Mouse (Mus musculus) myocyte (in vitro differentiated cells): Measurements from ENCODE around the gene Dlgap3. TPM values are rescaled to one million over a fixed set of nuclear protein-coding genes. Genes with fewer than 3 reads are reported as not detected.

ENCODE experiments used
- H3K27me3 ChIP-seq: one replicate; pipeline ENCODE4 v1.6.1; 2011; ENCODE audit not compliant: control insufficient read depth, insufficient read depth, insufficient read length
- H3K36me3 ChIP-seq: one replicate; pipeline ENCODE4 v1.6.1; 2011; ENCODE audit not compliant: control insufficient read depth, insufficient read depth
- H3K4me2 ChIP-seq: one replicate; pipeline ENCODE4 v1.6.1; 2011; ENCODE audit warnings: low read depth, control low read depth
- H3K4me3 ChIP-seq: one replicate; pipeline ENCODE4 v1.5.1; 2011; ENCODE audit warnings: mild to moderate bottlenecking, control low read depth, moderate library complexity
- H3K79me2 ChIP-seq: one replicate; pipeline ENCODE4 v1.6.1; 2011; ENCODE audit not compliant: control insufficient read depth, insufficient read depth
- H3ac ChIP-seq: one replicate; pipeline ENCODE4 v1.6.1; 2011; ENCODE audit not compliant: control insufficient read depth, insufficient read length
- CEBPB ChIP-seq: IDR thresholded peaks from 2 replicates; pipeline ENCODE4 v1.6.1; 2011; ENCODE audit warnings: mild to moderate bottlenecking, moderate library complexity; ENCODE audit not compliant: poor library complexity, insufficient read depth, severe bottlenecking
- E2F4 ChIP-seq: IDR thresholded peaks from one replicate; pipeline ENCODE4 v1.6.1; 2011; ENCODE audit warnings: mild to moderate bottlenecking, control low read depth, moderate library complexity; ENCODE audit not compliant: insufficient read depth
- MAX ChIP-seq: IDR thresholded peaks from one replicate; pipeline ENCODE4 v1.6.1; 2011; ENCODE audit warnings: low read depth, mild to moderate bottlenecking, control low read depth
- MYOD1 ChIP-seq, 3 experiments: IDR thresholded peaks; one replicate each; pipeline ENCODE4 v1.6.1; 2011; ENCODE audit warnings: control low read depth in 2 of 3, low read depth in 2 of 3, mild to moderate bottlenecking in 2 of 3, moderate library complexity in 1 of 3; ENCODE audit not compliant: insufficient read length in 2 of 3, control insufficient read depth in 1 of 3
- MYOG ChIP-seq, 3 experiments: IDR thresholded peaks; one replicate each; pipeline ENCODE4 v1.6.1; 2011; ENCODE audit warnings: control low read depth in 2 of 3, low read depth in 2 of 3, mild to moderate bottlenecking in 2 of 3; ENCODE audit not compliant: insufficient read length in 2 of 3, control insufficient read depth in 1 of 3, insufficient read depth in 1 of 3
- POLR2A ChIP-seq: IDR thresholded peaks from one replicate; pipeline ENCODE4 v1.6.1; 2011; ENCODE audit warnings: low read depth, mild to moderate bottlenecking, control low read depth, moderate library complexity; ENCODE audit not compliant: insufficient read length
- POLR2AphosphoS2 ChIP-seq: IDR thresholded peaks from one replicate; pipeline ENCODE4 v1.6.1; 2011; ENCODE audit warnings: low read depth, control low read depth; ENCODE audit not compliant: insufficient read length
- REST ChIP-seq: IDR thresholded peaks from one replicate; pipeline ENCODE4 v1.6.1; 2011; ENCODE audit warnings: mild to moderate bottlenecking, control low read depth, moderate library complexity; ENCODE audit not compliant: insufficient read depth, insufficient read length
- SRF ChIP-seq: IDR thresholded peaks from one replicate; pipeline ENCODE4 v1.6.1; 2011; ENCODE audit warnings: low read depth; ENCODE audit not compliant: control insufficient read depth, insufficient read length
- TCF12 ChIP-seq: IDR thresholded peaks from one replicate; pipeline ENCODE4 v1.6.1; 2011; ENCODE audit warnings: mild to moderate bottlenecking, control low read depth; ENCODE audit not compliant: poor library complexity, insufficient read depth, severe bottlenecking
- TCF3 ChIP-seq: IDR thresholded peaks from one replicate; pipeline ENCODE4 v1.6.1; 2011; ENCODE audit warnings: low read depth, control low read depth; ENCODE audit not compliant: insufficient read length
- USF1 ChIP-seq: IDR thresholded peaks from one replicate; pipeline ENCODE4 v1.6.1; 2011; ENCODE audit warnings: low read depth, mild to moderate bottlenecking, control low read depth, moderate library complexity
- polyA plus RNA-seq: library from polyadenylated mRNA; unstranded; fragments of >200 nt; fragmentation: generic; extraction: Trizol; gene quantifications from one replicate; pipeline ENCODE4 v1.2.1, GENCODE M21; 2012; ENCODE audit warnings: missing spikeins

Dlgap3 gene
- polyA plus RNA-seq, 1 experiment = not detected

DNA sequence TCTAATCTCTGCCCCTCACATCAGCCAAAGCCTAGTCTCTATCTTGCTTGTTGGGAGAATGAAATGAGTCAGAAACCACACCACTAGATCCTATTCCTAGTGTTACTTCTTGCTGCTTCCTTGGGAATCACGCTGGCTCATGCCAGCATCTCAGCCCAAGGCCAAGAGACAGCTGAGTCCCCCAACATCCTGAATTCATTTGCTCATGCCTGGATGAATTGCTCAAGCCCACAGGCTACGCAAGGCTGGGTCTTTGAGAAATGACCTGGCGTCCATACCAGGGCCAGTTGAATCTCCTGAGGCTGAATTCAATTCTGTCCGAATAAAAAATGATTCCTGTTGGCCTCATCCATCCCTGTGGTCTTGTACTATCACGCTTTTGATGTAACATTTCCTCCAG, 31.4 kb upstream of the Dlgap3 start:
- no peak overlapping the region for H3K4me2 ChIP-seq
- no peak overlapping the region for H3K4me3 ChIP-seq

DNA sequence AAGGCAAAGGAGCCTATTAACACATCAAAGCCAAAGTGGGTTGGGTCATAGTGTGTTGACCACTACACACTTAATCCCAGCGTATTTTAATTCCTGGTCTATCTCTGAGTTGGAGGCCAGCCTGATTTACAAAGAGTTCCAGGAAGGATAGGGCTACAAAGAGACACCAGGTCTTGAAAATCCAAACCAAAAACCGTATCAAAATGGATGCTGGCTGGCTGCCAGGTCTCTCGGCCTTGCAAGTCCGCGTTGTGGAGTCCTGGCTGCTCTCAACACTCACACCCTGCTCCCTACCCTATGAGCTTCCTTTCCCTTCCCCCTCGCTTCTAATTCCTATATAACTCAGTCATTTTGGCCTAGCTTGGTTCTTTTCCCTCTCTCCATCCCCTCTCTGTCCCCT, 30.5 kb upstream of the Dlgap3 start:
- Histone ChIP-seq H3K4me3 (no peak overlapping the region), H3ac (no peak overlapping the region), H3K27me3 (peaks cover under 1% of the 10 kb centered on the region), H3K4me2 (no peak overlapping the region), H3K36me3 (no peaks in the 10 kb centered on the region), H3K79me2 (no peaks in the 10 kb centered on the region)
- no peak for TF ChIP-seq REST
- no peak for TF ChIP-seq MAX
- TF ChIP-seq MYOG (IDR thresholded peaks at IDR 0.05; ENCODE audit: control insufficient read depth in 1 of 3, insufficient read depth in 1 of 3, insufficient read length in 2 of 3, low read depth in 2 of 3) = no peak
- no peak for TF ChIP-seq MYOD1 (IDR thresholded peaks at IDR 0.05; ENCODE audit: control insufficient read depth in 1 of 3, insufficient read length in 2 of 3, low read depth in 2 of 3)
- TF ChIP-seq USF1 = no peak
- no peak for TF ChIP-seq TCF3
- no peak for TF ChIP-seq POLR2A
- TF ChIP-seq E2F4 = no peak
- TF ChIP-seq TCF12 = no peak
- TF ChIP-seq SRF = no peak
- TF ChIP-seq CEBPB = no peak

More for the DNA sequence above, 31.4 kb upstream of the Dlgap3 start:
- no peaks in the 10 kb centered on the region for H3K27me3 ChIP-seq
- H3ac ChIP-seq = no peak overlapping the region
- H3K36me3 ChIP-seq = no peaks in the 10 kb centered on the region
- TF ChIP-seq SRF (no peak), POLR2A (no peak), REST (no peak), MAX (no peak), TCF12 (no peak), TCF3 (no peak), MYOD1 (IDR thresholded peaks at IDR 0.05; ENCODE audit: control insufficient read depth in 1 of 3, insufficient read length in 2 of 3, low read depth in 2 of 3) (no peak), CEBPB (no peak), MYOG (IDR thresholded peaks at IDR 0.05; ENCODE audit: control insufficient read depth in 1 of 3, insufficient read depth in 1 of 3, insufficient read length in 2 of 3, low read depth in 2 of 3) (no peak), E2F4 (no peak)
- H3K79me2 ChIP-seq = no peaks in the 10 kb centered on the region

DNA sequence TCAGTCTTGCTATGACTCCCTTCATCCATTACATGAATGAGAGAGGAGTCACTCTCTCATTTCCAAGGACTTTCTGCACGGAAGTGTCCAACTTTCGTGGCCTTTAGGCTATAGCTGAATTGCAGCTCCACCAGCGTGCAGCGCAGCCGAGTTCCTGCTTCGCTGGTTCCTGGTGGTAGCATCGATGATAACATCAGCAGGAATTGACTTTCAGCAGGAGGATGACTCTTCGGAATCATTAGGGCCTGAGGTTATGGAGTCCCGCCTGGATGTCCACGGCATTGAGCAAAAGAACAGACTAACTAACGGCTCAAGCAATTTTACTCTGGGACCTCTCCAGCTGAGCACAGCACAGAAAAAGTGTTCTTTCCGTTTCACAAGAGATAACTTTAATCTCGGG, 19.0 kb upstream of the Dlgap3 start:
- H3K79me2 ChIP-seq = no peaks in the 10 kb centered on the region
- TF ChIP-seq USF1 (no peak), E2F4 (no peak), TCF12 (no peak), MYOG (IDR thresholded peaks at IDR 0.05; ENCODE audit: control insufficient read depth in 1 of 3, insufficient read depth in 1 of 3, insufficient read length in 2 of 3, low read depth in 2 of 3) (no peak)
- H3K4me3 ChIP-seq = no peak overlapping the region
- no peak overlapping the region for H3K4me2 ChIP-seq
- peaks cover 6% of the 10 kb centered on the region for H3K27me3 ChIP-seq
- H3ac ChIP-seq = no peak overlapping the region
- no peaks in the 10 kb centered on the region for H3K36me3 ChIP-seq

DNA sequence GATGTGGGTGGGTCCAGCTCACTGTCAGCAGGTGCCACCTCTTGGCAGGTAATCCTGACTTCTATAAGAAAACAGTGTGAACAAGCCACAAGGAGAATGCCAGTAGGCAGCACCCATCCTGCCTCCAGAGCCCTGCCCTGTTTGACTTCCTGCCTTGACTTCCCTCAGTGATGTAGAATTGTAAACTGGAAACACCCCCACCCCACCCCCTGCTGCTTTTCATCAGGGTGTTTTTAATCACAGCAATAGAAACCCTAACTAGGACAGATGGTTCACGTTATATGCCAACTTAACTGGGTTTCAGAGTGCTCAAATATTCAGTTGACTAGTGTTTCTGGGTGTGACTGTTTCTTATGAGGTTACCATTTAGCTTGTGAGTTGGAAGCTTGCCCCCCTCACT, 15.7 kb upstream of the Dlgap3 start:
- H3K79me2 ChIP-seq = no peaks in the 10 kb centered on the region

DNA sequence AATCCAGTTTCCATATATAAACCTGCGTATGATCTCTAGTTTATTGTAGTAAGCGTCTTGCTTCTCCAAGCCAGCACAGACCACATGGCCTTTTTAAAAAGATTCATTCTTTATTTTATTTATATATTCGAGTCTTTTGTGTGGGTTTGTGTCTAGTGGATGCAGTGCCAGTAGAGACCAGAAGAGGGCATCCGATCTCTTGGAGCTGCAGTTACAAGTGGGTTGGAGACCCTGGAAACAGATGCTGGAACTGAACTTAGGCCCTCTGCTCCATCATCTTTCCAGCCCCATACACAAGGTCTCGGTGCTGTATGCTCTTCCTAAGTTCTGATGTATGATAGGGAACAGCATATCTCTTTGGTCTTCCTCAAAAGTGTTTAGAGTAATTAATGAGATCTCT, 13.2 kb upstream of the Dlgap3 start:
- H3K79me2 ChIP-seq = no peaks in the 10 kb centered on the region
- H3K36me3 ChIP-seq = no peaks in the 10 kb centered on the region
- TF ChIP-seq TCF3 (no peak), REST (no peak), TCF12 (no peak), MYOG (IDR thresholded peaks at IDR 0.05; ENCODE audit: control insufficient read depth in 1 of 3, insufficient read depth in 1 of 3, insufficient read length in 2 of 3, low read depth in 2 of 3) (no peak), SRF (no peak), CEBPB (no peak), USF1 (no peak), E2F4 (no peak), POLR2A (no peak), MYOD1 (IDR thresholded peaks at IDR 0.05; ENCODE audit: control insufficient read depth in 1 of 3, insufficient read length in 2 of 3, low read depth in 2 of 3) (no peak), MAX (no peak), POLR2AphosphoS2 (no peak)
- H3K4me3 ChIP-seq = no peak overlapping the region
- H3K4me2 ChIP-seq = no peak overlapping the region
- H3ac ChIP-seq = no peak overlapping the region
- H3K27me3 ChIP-seq = no peaks in the 10 kb centered on the region

More for the DNA sequence above, 15.7 kb upstream of the Dlgap3 start:
- TF ChIP-seq E2F4 (no peak), TCF12 (no peak), TCF3 (no peak), USF1 (no peak), POLR2AphosphoS2 (no peak), MAX (no peak), MYOG (IDR thresholded peaks at IDR 0.05; ENCODE audit: control insufficient read depth in 1 of 3, insufficient read depth in 1 of 3, insufficient read length in 2 of 3, low read depth in 2 of 3) (no peak), POLR2A (no peak), MYOD1 (IDR thresholded peaks at IDR 0.05; ENCODE audit: control insufficient read depth in 1 of 3, insufficient read length in 2 of 3, low read depth in 2 of 3) (no peak), SRF (no peak), REST (no peak), CEBPB (no peak)
- no peak overlapping the region for H3K4me3 ChIP-seq
- H3K36me3 ChIP-seq = no peaks in the 10 kb centered on the region
- no peak overlapping the region for H3ac ChIP-seq
- H3K27me3 ChIP-seq = peaks cover 6% of the 10 kb centered on the region
- H3K4me2 ChIP-seq = no peak overlapping the region
